Mouse (Mus musculus): ENCODE measurements around the gene Nf1. TPM values are rescaled to one million over a fixed set of nuclear protein-coding genes. Genes with fewer than 3 reads are reported as not detected.

The Nf1 gene
- polyA plus RNA-seq, 1 experiment from 2014 or later = 1.3 TPM

Other genes starting within 250 kb of the Nf1 start
- gene Ksr1, start 193.3 kb upstream of the Nf1 start, polyA plus RNA-seq (2015; fragmentation: Nextera tagmentation; extraction: Ambion mirVana) = 1.9 and 2.3 TPM in 2 replicates
- 30.4 and 32.9 TPM in 2 replicates for gene Wsb1, start 85.0 kb upstream of the Nf1 start, polyA plus RNA-seq (2015; fragmentation: Nextera tagmentation; extraction: Ambion mirVana)
- not detected in 2 replicates for gene Gm9964, start 42.8 kb upstream of the Nf1 start, polyA plus RNA-seq (2015; fragmentation: Nextera tagmentation; extraction: Ambion mirVana)
- gene Omg, start 164.4 kb downstream of the Nf1 start, polyA plus RNA-seq (2015; fragmentation: Nextera tagmentation; extraction: Ambion mirVana) = not detected in 2 replicates
- gene Evi2b, start 184.1 kb downstream of the Nf1 start, polyA plus RNA-seq (2015; fragmentation: Nextera tagmentation; extraction: Ambion mirVana) = 4.6 and 8.5 TPM in 2 replicates
- 0.59 and 0.63 TPM in 2 replicates for gene Evi2, start 190.9 kb downstream of the Nf1 start, polyA plus RNA-seq (2015; fragmentation: Nextera tagmentation; extraction: Ambion mirVana)
- gene Evi2a, start 190.9 kb downstream of the Nf1 start, polyA plus RNA-seq (2015; fragmentation: Nextera tagmentation; extraction: Ambion mirVana) = 5.5 and 5.7 TPM in 2 replicates

Data from liver, embryonic 16.5 days (tissue).